Mouse (Mus musculus) left cerebral cortex, adult 11 months (tissue): Measurements from ENCODE around the gene Klhl12.
"Not testable (repeated sequence)": the region's sequence is repeated elsewhere in the genome, so short reads cannot be mapped to it uniquely, and the experiment has no call there.

Experiments
- DNase-seq: peaks from one replicate; pipeline ENCODE4 v3.0.0; 2022; ENCODE audit warnings: low spot score

Klhl12 gene

DNA sequence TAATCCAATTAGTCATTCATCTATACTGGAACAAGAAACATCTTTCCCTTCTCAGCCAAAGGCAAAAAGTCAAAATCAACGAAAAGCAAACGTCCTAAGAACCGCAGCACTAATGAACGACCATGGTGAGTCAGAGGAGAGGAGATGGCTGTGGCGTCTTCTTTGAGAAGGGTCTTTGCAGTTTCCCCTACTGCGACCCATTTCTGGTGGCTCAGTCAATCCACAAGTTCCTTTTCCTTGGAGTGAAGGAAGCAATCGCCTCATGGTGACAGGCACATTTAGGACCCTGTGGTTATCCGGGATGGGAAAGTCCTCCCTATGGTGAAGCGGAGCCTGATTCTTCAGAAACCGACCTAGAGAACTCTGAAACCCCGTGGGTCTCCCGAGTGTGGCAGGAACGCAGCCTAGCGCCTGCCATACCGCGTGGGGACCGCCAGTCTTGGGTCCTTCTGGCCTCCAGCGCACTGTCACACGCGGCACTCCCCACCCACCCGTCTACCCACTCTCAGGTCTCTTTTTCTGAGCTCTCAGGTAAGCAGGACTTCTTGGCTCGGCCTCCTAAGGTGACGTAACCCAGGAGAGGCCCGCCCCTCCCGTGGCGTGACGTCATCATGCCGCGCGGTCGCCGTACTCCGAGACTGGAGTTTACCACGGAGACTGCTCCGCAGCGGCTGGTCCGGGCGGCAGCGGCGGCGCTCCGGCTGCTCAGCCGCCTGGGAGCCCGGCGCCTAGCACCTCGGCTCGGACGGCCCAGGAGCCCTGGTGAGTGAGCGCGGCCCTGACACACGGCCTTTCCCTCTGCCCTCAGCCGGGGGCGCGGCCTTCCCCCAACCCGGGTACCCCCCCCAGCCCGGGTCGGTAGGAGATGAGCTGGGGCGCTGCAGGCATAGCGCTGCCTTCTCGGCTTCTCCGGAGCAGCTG is at the start of gene Klhl12:
Klhl12 (plus strand) TSS at position 628 of the 921 bp plus-strand sequence.
- peak; percentile 90 for DNase-seq

DNA sequence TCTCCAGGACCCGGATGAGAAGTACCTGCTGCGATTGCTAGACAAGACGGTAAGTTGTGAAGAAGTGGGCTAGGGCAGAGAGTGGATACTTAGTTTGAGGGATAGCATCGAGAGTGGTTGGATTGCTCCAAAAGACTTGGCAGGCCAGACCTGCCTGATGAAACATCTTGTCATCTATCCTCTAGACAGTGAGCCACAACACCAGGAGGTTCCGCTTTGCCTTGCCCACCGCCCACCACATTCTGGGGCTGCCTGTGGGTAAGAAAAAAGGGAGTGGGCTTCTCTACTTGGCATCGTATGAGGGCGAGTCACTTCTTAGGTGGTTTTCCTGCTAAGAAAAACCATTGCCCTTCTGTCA is 48.9 kb upstream of the Klhl12 start:
- no peak for DNase-seq

DNA sequence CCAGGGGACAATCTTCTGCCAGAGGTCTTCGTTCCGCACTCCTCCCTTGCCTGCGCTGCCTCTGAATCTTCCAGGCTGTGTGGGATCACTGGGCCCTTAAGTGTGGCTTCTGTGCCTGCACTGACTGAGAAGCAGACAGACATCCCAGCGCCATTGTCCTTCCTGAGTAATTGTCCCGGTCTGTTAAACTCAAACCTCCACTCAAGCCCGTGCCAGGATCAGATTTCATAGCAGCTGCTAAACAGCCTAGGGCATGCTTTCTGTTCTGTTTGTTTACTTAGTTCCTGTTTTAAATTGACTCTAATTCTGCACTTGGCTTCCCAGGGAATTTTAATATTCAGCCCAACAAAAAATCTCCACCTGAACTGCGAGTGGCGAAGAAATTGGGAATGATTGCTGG is 47.3 kb upstream of the Klhl12 start:
- no peak for DNase-seq

DNA sequence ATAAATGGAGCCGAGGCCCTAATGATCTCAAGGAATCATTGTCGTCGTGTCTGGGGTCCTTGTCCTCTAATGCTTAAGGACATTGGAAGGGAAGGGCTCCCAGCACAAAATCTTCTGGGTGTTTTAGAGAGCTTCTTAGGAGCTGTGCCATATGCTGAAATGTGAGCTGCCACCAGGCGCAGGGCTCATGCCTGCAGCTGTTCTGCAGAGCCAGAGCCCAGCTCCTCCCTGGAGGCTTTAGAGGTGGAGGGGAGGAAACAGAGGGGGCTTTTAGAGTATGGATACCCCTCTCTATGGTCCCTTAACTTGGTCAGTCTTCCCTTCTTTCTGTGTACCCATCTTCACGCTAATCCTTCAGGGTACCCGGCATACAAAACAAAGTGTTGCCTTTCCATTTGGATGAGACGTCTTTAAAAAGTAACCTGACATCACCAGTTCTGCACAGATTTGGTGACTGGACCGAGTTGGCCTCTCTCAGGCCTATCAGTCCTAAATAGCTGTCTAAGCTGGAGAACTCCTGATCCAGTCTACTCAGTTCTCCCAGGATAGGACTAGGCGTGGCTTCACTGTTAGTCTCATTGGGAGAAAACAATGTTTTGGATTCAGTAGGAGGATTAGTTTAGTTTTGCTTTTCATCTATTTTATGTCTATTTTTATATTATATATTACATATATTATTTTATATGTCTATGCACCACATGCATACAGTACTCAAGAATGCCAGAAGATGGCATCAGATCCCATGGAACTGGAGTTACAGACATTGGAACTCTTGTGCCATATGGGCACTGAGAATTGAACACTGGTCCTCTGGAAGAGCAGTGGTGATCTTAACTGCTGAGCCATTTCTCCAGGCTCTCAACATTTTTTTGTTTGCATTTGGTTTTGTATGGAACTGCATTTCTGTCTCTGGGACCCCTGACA is 43.4 kb upstream of the Klhl12 start:
- DNase-seq = no peak

DNA sequence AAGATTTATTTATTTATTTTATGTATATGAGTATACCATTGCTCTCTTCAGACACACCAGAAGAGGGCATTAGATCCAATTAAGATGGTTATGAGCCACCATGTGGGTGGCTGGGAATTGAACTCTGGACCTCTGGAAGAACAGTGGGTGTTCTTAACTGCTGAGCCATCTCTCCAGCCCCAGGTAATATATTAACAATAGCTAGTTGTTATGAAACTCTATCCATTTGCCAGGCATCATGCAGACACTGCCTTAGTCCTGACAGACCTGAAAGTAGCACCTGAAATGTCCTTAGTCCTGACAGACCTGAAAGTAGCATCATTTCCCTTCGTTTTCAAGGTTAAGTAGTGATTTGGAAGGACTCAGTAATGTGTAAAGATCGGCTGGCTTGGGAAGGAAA is 41.3 kb upstream of the Klhl12 start:
- DNase-seq = no peak

DNA sequence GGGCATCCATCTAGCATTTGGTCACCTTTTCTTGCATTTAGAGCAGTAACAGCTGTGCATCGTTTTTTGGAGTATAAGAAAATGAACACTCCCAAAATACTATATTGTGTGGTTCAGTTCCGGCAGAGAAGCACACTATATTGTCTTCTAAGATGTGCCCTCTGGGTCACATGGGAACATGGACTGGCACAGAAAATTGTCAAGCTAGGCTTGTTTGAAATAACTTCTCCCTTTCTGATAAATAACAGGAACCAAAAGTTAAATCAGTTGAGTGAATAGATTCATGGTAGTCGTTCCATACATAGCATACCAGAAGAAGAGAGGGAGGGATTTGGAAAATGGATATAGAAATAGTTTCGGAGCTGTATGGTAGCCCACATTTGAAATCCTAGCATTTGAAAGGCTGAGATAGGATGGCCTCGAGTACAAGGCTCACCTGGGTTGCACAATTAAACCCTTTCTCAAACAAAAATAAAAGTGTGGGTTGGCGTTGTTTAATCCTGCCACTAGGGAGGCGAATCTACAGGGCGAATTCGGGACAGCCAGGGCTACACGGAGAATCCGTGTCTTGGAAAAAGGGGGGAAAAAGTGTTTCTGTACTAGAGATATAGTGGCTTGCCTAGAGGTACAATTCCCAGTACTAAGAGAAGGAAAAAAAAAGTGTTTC is 40.7 kb upstream of the Klhl12 start:
- DNase-seq = no peak

DNA sequence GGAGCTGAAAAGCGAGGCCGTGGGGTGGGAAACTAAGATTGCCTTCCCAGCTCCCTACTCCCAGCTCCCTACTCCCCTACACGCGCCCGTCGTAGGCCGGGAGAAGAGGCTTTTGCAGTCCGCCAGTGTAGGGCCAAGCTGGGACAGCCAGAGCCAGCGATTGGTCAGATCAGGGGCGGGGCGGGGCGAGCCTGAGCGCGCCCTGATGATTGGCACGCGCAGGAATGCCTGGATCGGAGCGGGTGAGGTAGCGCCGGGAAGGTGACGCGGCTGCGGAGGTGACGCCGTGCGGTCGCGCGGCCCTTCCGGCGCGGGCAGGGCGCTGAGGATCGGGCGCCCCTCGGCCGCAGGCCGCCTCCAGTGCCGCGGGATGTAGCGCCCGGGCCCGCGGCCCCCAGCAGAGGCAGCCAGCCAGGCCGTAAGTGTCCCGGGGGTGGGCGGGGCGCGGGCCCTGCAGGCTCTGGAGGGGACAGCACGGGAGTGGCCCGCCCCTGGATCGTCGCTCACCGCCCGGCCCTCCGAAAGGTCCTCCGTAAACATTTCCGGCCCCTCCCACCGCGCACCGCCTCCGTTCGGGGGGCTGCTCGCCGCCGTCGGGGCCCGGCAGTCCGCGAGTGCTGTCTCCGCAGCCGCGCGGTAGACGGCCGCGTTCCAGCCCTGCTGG is 40.0 kb upstream of the Klhl12 start, which contains the start of gene Adipor1:
Adipor1 (plus strand) TSS at position 211 of the 664 bp plus-strand sequence.
- DNase-seq = peak; percentile 95

DNA sequence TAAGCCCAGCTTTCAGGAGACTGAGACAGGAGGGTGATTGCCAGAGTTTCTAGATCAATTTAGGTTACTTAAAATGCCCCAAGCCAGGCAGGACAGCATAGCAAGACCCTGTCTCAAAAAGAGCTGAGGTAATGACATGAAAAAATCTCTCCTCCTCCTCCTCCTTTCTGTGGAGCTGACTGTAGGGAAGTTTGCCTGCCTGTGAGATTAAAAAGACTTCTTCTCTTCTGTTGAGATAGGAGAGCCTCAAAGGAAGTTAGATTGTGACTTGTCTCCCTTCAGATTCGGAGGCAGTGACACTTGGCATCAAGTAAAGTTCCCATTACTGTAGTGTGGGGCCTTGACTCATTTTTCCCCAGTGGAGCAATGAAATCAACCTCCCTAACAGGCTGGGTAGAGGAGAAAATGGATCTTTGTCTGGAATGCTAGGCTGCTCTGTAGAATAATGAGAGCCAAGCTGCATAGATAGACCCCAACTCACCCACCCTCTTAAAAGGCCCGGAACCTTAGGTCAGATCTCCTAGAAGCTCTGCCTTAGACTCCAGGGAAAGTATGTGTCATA is 36.8 kb upstream of the Klhl12 start:
- DNase-seq = no peak

DNA sequence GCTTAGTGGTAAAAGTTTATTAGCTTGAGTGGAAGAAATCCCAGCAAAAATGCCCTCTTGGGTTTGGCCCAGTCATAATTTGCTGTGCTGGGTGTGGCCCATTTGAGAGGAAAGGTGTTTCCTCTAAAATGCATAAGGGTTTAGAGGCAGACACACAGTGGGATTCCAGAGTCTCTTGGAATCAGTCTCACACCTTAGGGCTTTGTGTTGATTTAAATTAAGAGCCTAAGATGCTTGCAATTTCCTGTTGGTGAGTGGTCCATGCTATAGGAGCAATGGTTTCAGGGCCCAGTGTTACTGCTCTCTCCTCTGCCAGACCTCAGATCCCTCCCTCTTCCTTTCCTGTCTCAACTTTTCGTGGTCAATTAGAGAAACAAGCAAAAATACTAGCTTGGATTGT is 36.2 kb upstream of the Klhl12 start:
- no peak for DNase-seq

DNA sequence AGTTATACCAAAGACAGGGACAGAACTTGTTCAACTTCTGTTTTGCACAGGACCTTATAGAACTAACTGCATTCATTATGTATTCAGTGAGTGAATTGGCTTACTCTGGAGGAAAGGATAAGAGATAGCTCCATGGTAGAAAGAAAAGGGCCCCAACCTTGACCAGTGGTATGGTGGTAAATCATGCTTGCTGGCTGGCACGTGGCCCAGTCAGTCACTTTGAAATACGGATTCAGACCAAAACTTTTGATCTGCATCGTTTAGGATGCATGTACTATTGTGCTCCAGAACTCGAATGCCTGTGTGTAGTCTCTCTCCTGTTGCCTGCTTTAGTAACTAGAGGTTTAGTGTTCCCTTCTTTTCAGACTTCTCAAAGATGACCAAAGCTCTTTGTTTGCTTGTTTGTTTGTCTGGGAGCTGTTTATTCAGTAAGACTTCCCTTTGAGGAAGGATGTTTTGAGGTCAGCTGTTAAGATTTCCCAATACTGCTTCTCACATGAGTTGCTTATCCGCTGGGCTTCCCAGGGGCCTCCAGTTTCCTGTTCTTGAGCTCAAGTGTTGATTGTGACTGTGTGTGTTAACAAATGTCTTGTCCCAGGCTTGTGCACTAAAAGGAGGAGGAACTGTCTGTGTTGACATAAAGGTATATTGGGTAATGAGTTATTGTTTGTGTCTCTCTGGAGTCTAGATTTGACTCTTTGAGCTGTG is 35.4 kb upstream of the Klhl12 start:
- DNase-seq = no peak

DNA sequence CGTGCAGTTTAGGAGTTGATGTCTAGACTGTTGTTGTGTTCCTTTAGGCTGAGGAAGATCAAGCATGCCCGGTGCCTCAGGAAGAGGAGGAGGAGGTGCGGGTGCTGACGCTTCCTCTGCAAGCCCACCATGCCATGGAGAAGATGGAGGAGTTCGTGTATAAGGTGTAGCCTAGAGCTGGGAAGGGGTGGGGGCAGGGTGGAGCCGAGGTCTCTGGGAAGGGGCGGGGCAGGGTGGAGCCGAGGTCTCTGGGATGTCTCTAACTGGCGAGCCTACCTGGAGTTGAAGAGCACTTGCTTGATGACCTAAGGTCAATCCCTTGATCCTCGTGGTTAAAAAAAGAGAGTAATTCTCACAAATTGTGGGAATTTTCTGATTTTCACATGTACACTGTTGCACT is 31.4 kb upstream of the Klhl12 start:
- no peak for DNase-seq

DNA sequence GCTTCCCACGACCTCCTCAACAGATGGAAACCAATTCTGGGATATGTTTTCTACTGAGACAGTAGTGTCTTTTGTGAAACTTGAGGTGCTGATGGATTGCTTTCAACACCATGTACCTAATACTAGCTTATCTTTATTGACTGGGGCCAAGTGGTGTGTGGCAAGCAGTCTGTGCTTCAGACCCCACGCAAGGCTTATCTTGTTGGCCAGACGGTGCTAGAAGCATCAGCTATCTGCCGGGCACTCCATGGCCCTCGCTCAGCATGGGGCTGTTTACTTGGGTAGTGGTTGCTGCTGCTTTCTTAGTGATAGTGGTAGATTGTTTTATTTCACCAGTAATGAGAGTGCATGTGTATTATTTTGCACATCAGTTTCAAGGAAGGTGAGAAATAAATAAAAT is 29.0 kb upstream of the Klhl12 start:
- no peak for DNase-seq

DNA sequence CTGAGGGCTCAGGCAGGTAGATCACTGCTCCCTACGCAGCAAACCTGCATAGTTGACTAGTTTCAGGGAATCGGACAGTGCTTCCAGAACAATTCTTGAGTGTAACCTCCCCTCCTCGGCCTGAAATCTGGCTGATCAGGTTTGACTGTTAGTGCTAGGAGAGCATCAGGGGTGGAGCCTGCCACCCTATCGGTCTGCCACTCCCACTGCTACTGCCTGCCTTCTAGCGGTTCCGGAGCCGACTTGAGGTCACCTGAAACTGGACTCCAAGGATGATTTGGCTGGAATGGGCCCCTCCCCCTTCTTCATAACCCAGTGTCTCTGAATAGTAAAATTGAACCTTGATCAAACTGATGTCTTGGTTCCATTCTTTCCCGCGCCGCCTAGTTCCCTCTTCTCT is 22.3 kb upstream of the Klhl12 start:
- DNase-seq = no peak

DNA sequence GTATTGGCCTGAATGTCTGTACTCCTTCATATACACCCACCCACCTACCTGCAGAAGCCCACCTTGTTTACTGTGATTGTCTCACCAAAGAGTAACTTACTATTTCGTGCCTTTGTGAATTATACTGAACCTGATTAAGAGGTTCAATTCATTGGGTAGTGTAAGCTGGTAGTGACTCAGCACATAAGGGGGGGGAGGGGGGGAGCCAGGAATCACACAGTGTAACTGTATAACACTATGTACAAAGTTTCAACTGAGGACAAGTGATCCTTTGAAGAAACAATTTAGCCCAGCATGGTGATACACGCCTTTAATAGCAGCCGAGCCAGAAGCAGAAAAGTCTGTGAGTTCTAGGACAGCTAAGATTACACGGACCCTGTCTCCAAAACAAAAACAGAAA is 21.9 kb upstream of the Klhl12 start:
- no peak for DNase-seq

DNA sequence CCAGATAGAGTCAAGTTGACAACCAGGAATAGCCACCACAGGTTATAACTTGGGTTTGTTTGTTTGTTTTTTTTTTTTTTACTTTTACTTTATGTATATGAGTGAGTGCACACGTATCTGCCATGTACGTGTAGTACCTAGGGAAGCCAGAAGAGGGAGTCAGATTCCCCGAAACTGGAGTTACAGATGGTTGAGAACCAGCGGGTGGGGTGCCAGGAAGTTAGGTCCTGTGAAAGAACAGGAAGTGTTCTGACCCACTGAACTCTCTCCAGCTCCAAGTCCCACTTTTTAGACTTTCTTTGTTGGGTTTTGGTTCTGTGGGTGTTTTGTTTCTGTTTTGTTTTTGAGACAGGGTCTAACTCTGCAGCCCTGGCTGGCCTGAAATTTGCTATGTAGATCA is 19.9 kb upstream of the Klhl12 start:
- no peak for DNase-seq

DNA sequence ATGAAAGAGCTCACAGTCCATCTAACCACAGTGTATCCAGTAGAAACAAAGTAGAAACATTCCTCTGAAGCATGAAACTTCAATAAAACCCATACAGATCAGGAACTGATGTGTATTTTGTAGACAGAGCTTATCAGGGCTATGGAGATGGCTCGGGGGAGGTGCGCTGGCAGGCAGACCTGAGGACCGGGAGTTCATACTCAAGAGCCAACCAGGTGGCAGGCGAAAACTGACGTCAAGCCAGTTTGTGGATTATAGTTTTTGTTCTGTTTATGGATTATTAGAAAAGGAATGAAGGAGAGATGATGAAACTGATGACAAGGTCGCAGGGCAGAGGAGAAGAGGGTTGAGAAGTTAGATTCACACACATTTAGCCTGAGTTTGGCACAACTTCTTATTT is 14.9 kb upstream of the Klhl12 start:
- no peak for DNase-seq

DNA sequence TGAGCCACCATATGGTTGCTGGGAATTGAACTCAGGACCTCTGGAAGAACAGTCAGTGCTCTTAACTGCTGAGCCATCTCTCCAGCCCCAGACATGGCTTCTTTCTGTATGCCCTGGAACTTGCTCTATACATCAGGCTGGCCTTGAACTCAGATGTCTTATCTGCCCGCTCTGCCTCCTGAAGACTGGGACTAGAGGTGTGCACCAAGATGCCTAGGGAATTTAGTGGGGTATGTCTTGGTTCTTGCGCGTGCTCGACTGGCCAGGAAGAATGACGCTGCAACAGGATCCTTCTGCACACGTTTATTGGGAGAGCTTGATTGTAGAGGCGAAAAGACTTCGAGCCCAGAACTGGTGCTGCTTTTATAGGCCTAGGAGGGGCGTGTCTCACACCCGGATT is 13.6 kb upstream of the Klhl12 start:
- DNase-seq = not testable (repeated sequence)

DNA sequence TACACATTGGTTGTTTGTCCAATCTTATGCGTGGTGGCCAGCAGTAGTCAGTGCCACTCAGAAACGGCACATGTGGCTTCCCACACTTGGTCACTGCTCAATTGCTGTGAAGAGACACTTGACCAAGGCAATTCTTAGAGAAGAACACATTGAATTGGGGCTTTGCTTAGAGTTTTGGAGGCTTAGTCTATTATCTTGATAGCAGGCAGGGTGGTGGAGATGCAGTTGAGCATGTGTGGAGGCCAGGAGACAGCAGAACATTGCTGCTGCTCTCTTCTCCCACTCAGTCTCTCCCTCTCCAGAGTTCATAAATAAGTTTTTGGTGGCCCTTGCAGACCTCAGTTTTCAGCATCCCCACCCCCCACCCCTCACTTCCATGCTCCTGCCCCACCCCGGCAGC is 12.9 kb upstream of the Klhl12 start:
- no peak for DNase-seq

DNA sequence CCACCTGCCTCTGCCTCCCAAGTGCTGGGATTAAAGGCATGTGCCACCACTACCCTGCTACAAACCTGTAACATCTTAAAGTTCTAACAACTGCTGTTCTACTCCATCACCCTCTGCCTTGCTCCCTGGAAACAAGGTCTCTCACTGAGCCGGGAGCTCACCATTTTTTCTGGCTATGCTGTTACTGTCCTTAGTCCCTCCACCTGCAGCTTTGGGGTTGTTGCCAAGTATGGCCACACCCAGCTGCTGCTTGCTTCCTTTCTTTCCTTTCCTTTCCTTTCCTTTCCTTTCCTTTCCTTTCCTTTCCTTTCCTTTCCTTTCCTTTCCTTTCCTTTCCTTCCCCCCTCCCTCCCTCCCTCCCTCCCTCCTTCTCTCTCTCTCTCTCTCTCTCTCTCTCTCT is 12.0 kb upstream of the Klhl12 start:
- DNase-seq = not testable (repeated sequence)

DNA sequence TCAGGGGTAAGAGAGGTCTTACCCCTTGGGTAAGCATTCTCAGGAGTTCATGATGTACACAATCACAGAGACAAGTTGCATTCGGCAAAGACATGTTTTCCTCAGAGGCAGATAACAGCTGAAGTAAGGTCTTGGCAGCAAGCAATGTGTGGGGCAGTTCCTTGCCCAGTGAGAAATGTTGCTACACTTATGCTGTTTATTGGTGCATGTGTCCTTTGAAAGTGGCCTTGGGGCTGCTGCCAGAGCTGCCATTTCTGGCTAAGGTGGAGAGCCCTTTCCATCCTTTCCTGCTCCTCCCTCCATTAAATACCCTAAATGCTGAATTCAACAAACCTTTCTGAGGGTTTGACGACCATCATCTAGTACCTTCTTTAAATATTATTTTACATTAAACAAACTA is 9.9 kb upstream of the Klhl12 start:
- DNase-seq = no peak

DNA sequence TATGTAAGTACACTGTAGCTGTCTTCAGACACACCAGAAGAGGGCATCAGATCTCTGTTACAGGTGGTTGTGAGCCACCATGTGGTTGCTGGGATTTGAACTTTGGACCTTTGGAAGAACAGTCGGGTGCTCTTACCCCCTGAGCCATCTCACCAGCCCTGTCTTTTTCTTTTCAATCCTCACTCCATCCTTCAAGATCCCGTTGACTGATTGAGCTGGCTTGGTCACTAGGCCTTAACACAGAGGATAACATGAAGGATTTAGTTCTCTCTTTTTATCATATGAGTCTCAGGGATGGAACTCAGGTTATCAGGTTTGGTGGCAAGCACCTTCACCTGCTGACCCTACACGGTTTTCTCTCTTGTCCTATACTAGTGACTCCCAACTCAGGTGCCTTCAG is 6.8 kb upstream of the Klhl12 start:
- not testable (repeated sequence) for DNase-seq
